Mouse (Mus musculus) adrenal gland, adult 8-10 months (tissue): ENCODE measurements around the gene Fam122c. TPM values are rescaled to one million over a fixed set of nuclear protein-coding genes. Genes with fewer than 3 reads are reported as not detected.

Experiments used
- total RNA-seq, 4 experiments: library from RNA; stranded (reverse); gene quantifications; 2 replicates each; pipeline ENCODE4 v1.2.4; 2022

Gene Fam122c
- total RNA-seq, 4 experiments from 2014 or later, result not detected

Other genes with a start within 250 kb of the Fam122c start
- not detected for gene Plac1, start 33.3 kb upstream of the Fam122c start, total RNA-seq
- 1 to 10 TPM; 8.7 to 9.8 (median 9.3) TPM for gene Fam122b, start 3.6 kb upstream of the Fam122c start, total RNA-seq
- 10 to 100 TPM; 16.2 to 21.2 (median 19.8) TPM for gene Mospd1, start 97.1 kb downstream of the Fam122c start, total RNA-seq
- not detected for gene Etd, start 161.5 kb downstream of the Fam122c start, total RNA-seq